Mouse (Mus musculus) kidney, postnatal 36 days (tissue): ENCODE measurements around the gene Ncf1.

Experiments
- DNase-seq, 2 experiments: peaks; one replicate each; pipeline ENCODE4 v3.0.0; 2021 to 2022; ENCODE audit warnings: mixed read lengths in 2 of 2

Gene Ncf1

DNA sequence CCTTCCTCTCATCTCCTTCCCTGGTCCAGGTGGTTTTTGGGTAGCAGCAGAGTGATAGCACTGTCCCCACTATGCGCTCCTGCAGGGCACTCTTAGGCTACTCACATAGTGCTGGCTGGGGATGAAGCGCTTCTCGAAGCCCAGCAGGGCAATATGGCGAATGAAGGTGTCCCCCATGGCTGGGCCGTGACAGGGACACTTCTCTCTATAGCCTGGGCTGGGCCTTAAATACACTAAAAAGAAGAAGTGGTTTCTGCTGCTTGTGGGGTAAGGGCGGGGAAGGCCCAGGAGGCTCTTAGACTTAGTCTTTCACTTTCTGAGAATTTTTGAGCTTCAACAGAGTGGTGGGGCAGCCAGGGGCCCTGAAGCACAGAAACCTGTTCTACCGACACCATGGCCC, at the start of gene Ncf1:
Ncf1 (minus strand) TSS at position 235 of the 400 bp plus-strand sequence.
- no peak for DNase-seq

DNA sequence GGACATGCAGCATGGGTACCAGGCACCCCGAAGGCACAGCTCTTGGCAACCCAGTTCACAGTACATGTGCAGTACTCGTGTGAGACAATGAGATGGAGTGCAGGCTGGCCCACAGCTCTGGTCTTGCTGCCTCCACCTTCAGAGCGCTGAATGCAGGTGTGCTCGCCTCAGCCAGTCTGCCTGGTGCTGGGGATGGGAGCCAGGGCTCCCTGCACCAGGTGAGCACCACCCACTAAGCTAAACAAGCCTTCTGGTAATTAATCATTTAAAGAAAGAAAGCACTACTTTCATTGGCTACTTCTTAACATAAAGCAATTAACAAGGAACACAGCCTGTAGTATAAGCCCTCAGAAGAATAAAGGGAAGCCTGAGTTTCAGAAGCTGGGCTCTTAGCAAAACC, 47.7 kb upstream of the Ncf1 start:
- no peak for DNase-seq

DNA sequence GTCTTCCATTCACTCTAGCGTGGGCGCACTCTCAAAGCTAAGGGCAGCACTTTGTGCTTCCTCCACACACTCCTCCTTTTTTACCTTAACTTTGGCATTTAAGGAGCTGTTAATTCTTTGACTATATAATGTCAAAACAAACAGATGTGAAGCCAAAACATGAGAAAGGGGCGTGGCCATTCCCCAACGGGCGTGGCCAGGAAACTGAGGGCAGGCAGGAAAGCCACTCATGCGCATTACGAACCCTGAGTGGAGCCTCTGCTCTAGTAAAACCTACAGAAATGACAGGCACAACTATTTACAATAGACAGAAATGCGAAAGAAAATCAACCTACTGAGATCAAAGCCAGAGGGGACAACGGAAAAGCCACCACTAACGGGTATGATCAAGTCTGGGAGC, 46.1 kb upstream of the Ncf1 start:
- peak; percentile 35 to 68 for DNase-seq

DNA sequence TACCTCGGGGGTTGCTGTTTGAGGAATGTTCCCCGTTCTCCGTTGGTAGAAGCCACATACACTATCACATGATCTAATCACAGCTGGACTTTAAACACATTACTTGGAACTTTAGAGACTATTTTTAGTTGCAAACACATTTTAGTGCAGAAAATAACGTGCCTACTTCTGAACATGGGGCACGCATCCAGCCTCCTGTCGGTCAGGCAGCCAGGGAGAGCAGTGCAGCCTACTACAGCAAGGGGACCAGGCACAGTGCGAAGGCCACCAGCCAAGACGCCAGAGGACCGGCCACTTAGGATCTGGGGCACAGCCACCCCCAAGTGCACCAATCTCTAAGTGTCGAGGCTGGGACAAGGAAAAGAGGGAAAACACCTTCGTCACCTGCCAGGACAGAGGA, 45.6 kb upstream of the Ncf1 start:
- peak; percentile 77 to 80 for DNase-seq

DNA sequence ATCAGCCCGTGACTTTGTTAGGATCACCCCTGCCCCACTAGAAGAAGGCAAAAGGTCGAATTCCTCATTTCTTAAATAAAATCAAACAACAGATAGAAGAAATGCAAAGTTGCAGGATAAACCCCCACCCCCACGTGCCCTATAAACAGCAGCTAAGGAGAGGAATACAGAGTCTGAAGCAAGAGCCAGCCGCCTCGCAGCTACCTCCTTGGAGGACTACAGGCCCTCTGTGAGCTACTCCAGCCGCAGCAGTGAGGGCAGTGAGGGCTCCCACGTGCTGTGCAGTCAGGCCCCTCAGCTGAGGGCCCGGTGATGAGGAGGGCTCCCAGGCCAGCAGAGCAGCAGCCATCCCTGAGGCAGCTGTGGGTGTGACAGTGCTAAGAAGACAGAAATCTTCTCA, 44.3 kb upstream of the Ncf1 start:
- DNase-seq, result peak; percentile 42 to 49

DNA sequence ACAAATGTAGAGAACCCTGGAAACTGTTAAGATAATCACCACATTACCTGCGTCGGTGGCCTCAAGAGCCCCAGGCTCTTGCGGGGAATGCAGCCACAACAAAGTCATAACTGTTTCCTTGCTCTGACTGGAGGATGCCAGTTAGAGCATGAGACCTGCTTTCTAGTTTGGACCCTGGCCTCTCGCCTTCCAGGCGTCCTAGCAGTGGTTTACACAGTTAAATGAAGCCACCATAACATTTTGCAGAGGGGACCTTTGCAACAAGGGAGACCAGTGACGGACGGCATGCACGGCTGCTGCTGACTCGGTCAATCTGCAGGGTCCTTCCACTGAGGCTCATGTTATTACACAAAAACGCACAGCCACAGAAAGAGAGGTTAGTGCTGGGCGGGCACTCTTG, 43.3 kb upstream of the Ncf1 start:
- peak; percentile 58 to 75 for DNase-seq

DNA sequence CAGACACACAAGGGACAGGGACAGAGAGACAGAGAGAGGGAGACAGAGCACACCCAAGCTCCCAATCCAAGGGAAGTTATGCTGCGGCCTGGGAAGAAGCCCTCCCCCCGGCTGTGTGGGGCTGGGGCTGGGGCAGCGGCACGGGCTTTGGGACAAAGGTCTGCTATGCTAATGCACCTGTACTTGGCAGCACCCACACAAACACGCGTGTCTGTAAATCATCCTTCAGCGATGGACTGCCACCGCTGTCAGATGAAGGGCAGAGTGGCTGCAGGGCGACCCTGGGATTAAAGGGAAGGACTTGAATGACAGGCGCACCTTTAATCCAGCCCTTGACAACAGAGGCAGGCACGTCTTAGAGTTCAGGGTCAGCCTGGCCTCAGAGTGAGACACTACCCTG, 42.0 kb upstream of the Ncf1 start:
- DNase-seq, result peak; percentile 79 to 83

DNA sequence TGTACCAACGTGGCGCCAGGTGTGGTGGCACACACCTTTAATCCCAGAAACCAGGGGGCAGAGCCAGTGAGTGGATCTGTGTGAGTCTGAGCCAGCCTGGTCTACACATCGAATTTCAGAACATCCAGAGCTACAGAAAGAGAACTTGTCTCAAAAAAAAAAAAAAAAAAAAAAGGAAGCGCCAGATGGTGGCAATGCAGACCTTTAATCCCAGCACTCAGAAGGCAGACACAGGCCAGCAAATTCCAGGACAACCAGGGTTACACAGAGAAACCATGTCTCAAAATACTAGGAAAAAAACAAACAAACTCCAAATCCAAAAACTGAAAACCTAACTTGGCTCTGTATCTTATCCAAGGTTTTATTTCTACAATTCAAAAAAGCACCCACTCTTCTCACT, 41.1 kb upstream of the Ncf1 start:
- peak; percentile 33 to 40 for DNase-seq

DNA sequence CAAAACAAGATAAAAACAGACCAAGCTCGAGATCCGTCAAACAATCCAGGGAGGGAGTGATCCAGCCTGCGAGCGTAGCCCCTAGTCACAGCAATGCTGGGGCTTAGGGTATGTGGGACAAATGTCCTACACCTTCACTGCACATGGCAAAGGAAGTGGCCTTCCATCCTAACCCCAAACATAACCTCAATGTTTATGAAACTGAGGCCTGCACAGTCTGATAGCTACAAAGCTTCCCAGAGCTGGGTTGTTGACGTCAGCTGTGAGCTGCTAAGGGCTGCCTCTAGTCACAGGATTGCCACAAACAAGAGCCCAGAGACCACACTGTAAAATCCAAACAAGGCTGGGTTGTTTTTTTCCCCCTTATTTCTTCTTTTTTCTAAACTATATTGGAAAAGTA, 40.3 kb upstream of the Ncf1 start:
- DNase-seq, result no peak

DNA sequence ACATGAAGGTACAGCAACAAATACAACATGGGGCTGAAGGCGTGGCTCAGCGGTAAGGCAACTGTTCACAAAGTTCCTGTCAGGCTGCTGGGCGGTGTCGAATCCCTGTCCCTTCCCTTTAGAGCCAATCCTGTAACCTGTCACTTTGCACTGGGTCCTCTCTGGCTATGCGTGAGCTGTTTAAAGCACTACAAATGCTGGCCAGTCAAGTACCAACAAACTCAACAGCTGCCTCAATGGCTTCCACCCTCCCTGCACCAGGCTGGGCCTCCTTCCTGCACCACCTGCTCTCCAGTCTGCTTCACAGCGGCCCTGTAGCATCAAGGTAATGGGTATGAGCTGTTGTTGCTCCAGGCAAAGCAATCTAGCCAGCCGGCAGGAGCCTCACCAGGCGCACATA, 39.3 kb upstream of the Ncf1 start:
- DNase-seq, result no peak

DNA sequence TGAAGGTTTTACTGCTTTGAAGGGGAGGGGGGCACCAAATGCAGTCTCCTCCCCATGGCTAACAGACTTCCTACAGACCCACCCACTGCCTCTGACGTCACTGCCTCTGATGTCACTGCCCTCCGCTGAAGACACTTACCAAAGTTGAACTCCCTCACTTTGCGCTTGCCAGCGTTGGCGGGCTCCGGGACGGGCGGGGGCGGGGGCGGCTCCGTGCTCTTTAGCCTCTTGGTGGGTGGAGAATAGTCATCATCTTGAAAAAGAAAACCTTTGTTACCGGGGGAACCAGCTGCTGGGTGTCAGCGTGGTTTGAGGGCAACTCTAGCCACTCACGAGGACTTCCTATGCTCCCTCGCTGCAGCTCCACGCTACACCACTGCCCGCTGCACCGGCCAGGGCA, 37.0 kb upstream of the Ncf1 start:
- peak in 1 of 2 experiments; percentile 52 for DNase-seq

DNA sequence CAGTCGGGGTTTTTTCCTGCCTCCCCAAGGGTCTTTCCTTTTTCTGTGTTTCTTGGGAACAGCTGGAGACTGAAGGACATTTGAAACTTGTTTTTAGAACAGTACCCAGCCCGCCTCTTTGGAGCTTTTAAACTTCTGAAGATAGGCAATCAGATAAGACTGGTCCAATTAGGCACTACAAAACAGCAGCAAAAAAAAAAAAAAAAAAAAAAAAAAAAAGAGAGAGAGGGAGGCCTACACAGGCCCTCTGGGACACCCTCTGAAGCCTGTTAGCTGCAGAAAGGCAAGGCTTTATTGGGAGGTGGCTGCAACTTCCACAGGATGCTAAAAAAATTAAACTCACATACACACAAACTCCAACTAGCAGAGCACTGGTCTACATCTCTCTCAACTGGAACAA, 36.5 kb upstream of the Ncf1 start:
- DNase-seq, result no peak

DNA sequence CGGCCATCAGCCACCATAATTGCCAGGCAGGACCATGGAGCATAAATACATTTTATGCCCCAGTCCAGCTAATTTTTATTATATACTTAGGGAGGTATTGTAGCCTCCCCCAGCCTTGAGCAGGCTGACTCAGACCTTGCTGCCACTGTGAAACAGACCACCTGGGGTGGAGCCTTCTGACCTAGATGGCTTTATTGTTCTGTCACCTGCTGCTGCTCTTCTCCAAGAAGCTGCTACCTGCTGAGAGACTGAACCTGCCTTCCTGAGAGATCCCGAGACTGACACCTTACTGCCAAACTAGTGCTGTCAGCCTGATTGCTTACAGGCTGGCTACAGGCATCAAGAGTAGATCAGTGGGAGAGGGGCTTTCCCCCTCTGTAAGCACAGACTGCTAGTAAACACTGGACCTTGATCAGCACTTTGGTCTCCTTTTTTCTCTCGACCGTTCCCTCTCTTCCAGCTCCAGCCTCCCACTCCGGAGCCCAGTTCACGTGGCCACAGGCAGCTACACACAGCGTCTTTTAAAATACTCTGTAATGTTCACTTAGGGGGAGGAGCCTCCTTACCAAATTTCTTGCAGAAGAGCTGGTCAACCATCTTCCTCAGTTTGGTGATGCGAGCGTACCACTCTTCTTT, 30.7 kb upstream of the Ncf1 start:
- no peak for DNase-seq

DNA sequence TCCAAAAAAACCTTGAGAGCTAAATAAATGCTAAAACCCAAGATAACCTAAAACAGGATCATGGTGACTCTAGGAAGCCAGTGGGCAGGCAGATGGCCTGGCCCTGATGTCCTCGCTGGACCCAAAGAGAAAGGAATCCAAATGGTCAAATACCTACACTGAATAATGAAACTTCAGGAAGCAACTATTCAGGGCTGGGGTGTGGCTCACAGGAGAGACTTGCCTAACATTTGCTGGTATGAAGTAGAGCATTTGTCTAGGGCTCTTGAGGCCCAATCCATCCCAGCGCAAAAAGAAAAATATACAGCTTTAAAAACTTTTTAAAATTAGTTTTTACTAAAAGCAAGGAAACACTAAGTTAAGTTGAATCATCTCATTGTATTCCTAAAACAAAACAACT, 29.5 kb upstream of the Ncf1 start:
- DNase-seq, result no peak

DNA sequence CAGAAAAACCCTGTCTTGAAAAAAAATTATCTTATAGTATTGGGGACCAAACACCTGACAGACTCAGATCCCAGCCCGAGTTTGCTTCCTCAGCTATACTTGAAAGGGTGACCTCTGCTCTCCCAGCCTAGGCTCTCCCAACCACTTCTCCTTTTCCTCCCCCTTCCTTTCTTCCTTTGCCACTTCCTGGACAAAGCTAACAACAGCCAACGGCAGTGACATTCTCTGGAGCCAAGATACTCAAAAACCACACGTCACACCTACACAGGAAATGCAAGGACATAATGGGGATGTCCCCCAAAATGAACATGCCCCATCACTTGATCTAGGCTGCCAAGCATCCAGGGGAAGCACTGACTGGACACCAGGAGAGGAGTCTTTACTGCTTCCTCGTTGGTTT, 29.0 kb upstream of the Ncf1 start:
- DNase-seq, result no peak

DNA sequence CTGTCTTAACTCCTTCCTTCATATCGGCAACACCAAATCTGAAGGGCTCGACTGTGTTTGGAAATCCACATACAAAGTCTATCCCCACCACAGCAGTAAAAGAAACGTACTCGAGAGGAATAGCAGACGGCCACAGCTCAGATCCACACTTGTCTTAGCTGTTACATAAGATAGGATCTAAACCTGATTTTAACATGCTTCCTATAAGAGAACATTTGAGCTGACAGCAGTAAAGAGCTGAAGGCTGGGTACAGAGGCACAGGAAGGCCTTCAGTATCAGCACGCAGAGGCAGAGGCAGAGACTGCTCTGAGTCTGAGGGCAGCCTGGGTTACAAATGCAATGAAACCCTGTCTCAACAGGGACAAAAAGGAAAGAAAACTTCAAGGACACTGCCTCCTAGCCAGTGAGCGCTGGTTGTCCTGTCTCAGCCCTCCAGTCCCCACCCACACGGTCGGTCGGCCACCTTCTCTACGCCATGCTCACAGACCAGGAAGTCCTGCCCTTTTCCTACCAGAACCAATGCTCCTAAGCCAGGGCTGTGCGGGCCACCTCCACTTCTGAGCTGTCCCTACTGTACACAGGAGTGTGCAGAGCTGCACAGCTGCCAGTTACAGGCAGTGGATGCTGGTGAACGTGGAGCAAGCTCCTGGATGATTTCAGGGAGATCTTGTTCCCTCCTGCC, 28.1 kb upstream of the Ncf1 start:
- DNase-seq, result no peak

DNA sequence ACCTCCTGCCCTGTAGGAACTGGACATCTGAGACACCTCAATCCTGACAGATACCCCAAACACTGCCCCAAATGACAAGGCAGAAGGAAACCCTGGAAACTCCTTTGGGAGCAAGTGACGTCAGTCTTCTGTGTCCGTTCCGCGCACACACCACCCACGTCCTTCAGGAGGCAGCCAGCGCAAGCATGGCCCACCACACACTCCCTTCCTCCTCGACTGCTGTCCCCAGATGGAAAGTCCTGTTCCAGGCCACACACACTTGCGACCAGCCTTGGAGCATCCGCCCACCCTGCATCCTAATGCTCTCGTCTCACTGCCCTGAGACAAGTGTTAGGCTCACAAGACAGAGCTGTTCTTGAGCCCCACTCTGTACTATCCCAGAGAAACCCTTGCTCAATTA, 25.9 kb upstream of the Ncf1 start:
- no peak for DNase-seq

DNA sequence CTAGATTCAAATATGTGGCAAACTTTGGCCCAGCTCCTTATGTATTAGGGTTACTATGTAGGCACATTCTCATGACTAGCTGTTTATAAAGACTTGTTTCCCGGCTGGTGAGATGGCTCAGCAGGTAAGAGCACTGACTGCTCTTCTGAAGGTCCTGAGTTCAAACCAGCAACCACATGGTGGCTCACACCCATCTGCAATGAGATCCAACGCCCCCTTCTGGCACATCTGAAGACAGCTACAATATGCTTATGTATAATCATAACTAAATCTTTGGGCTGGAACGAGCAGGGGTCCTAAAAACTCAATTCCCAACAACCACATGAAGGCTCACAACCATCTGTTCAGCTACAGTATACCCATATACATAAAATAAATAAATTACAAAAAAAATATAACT, 24.4 kb upstream of the Ncf1 start:
- DNase-seq, result no peak

DNA sequence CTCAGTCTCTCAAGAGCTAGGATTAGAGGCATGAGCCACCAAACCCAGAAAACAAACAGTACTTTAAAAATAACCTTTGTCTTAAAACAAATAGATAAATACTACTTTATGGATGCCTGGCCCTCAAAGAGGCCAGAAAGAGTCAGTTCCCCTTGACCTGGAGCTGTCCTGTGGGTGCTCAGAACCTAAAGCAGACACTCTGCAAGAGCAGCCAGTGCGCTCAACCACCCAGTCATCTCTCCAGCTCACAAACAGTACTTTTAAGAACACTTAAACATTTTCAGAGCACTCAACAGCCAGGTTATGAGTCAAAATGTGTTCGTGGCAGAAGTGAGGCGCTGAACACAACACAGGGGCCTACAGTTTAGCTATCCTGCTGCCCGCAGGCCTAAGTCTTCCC, 21.7 kb upstream of the Ncf1 start:
- no peak for DNase-seq

DNA sequence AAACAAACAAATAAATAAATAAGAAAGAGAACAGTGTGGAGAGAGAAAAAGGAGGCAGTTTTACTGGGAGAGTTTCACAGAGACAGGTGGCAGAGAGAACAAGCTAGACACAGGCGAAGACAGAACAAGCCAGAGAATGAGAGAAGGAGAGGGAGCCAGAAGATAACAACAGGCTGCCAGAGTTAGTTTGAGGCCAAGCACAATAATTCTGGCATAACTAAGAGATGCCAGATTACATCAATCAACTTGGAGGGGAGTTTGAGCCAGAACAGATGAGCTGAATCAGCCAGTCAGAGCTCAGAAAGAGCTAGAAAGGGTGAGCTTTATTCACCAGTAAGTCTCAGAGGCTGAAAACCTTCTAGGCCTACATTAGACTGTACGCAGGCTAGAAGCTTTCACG, 21.2 kb upstream of the Ncf1 start:
- no peak for DNase-seq

DNA sequence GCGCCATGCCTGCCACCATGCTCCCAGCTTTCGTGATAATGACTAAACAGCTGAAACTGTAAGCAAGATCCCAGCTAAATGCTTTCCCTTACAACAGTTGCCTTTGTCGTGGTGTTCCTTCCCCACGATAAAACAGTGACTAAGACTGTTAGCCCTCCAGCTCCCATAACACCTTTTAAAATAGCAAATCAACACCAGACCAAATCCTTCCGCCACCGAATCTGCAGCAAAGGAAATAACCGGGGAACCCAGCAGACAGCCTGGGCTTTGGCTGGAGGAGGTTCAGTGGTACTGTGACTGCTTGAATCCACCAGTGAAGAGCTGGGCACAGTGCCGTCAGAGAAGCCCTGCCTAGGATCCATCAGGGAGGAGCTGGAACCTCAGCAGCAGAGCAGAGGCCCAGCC, 19.8 kb upstream of the Ncf1 start:
- DNase-seq, result no peak

DNA sequence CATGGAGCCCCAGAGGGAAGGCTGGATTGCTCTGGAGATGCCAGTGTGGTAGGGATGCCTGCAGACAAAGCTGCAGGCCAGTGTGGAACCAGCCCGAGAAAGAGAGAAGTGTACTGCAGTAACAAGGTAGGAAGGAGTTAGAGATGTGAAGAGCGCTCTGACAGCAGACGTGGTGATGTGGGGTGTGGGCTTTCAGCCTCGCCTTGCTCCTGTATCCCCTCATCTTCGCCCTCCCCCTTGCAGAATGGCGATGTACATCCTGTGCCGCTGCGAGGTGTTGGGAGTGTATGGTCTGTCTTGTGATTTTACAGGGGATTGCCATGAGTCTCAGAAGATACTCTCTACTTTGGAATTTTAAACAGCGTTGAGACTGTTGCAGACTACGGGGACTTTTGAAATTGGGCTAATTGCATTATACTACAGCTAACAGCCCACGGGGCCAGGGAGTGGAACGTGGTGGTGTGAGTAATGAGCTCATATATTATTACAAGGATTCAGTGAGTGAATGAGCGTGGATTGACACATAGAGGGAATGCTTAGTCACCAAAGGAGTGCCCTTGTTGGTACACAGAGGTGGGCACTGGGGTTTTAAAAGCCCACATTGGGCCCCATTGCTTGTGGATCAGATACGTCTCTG, 19.3 kb upstream of the Ncf1 start:
- DNase-seq, result no peak

DNA sequence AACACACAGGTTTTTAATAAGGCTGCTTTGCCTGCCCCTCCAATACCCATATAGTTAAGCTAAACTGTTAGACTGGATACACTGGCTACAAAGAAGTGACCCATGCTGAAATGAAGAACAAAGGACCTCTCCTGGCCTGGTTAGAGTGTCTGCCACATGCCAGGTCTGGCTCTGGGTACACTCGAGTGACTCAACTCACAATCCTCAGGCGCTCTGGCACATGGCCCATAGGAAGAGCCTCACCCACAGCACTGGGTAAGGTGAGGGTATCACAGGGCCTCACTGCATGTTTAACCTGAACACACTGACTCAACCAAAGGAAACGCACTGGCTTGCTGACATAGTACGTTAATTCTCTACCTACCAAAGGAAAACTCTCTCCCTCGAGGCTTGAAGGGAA, 16.7 kb upstream of the Ncf1 start:
- DNase-seq, result no peak

DNA sequence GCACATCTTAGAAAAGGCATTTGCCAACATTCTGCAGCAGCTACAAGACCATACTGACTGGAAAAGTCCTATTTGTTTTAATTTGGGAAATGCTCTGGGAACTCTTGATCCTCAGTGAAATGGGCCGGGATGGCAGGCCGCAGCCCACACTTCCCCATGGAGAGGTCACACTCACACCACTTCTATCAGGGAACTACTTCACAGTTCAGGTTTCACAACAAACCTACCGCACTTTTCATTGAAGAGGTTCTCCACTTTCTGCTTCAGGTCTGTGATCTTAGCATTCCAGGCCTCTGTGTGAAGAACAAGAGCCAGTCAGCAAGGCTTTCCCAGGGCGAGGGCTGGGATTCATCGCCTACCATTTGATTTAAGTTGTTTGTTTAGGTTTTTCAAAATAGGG, 15.5 kb upstream of the Ncf1 start:
- DNase-seq, result no peak
